Mouse (Mus musculus) cerebellum, adult (tissue): ENCODE results near the gene 2810408A11Rik.

Experiments used
- ATAC-seq: cut with Nextera tagmentation; 2 replicates; pipeline ENCODE4 v1.9.2; 2017; ENCODE audit warnings: mild to moderate bottlenecking, moderate library complexity, mixed read lengths; ENCODE audit not compliant: insufficient number of reproducible peaks, low FRiP score, low TSS enrichment

Gene 2810408A11Rik

GRCm38 (mm10) chr11:69900471-69901405 lies at the start of gene 2810408A11Rik, which contains the start of gene Neurl4:
2810408A11Rik (minus strand) TSS chr11:69900987.
Neurl4 (plus strand) TSS chr11:69901072.
- ATAC-seq: peak; percentile 94

GRCm38 (mm10) chr11:69948763-69949150 lies 48.0 kb upstream of the 2810408A11Rik start:
- 0 out of 2 replicates have a peak, but pooled peaks have one; percentile 26 for ATAC-seq

GRCm38 (mm10) chr11:69948066-69948762 lies 47.4 kb upstream of the 2810408A11Rik start, which contains the start of gene Slc2a4:
Slc2a4 (minus strand) TSS chr11:69948188.
- no peak for ATAC-seq

GRCm38 (mm10) chr11:69947337-69948065 lies 46.7 kb upstream of the 2810408A11Rik start:
- no peak for ATAC-seq

- ATAC-seq: no peak
Observed at GRCm38 (mm10) chr11:69945997-69946891, 45.5 kb upstream of the 2810408A11Rik start.

GRCm38 (mm10) chr11:69945216-69945615 lies 44.4 kb upstream of the 2810408A11Rik start:
- ATAC-seq: no peak

GRCm38 (mm10) chr11:69940962-69941361 lies 40.2 kb upstream of the 2810408A11Rik start:
- no peak for ATAC-seq

- no peak for ATAC-seq
Observed at GRCm38 (mm10) chr11:69939731-69940130, 38.9 kb upstream of the 2810408A11Rik start.

GRCm38 (mm10) chr11:69939181-69939580 lies 38.4 kb upstream of the 2810408A11Rik start:
- ATAC-seq: no peak

- ATAC-seq: no peak
Observed at GRCm38 (mm10) chr11:69938401-69938979, 37.7 kb upstream of the 2810408A11Rik start.

GRCm38 (mm10) chr11:69937834-69938233 lies 37.0 kb upstream of the 2810408A11Rik start:
- no peak for ATAC-seq

GRCm38 (mm10) chr11:69937385-69937784 lies 36.6 kb upstream of the 2810408A11Rik start:
- no peak for ATAC-seq

GRCm38 (mm10) chr11:69936714-69937347 lies 36.0 kb upstream of the 2810408A11Rik start:
- no peak for ATAC-seq

GRCm38 (mm10) chr11:69936156-69936555 lies 35.4 kb upstream of the 2810408A11Rik start:
- ATAC-seq: no peak

GRCm38 (mm10) chr11:69935137-69935879 lies 34.5 kb upstream of the 2810408A11Rik start, which contains the start of gene Ybx2:
Ybx2 (plus strand) TSS chr11:69935796.
- peak; percentile 75; the same call in 1 of the 2 replicates for ATAC-seq

GRCm38 (mm10) chr11:69934681-69935080 lies 33.9 kb upstream of the 2810408A11Rik start:
- no peak for ATAC-seq

- 0 out of 2 replicates have a peak, but pooled peaks have one; percentile 12 for ATAC-seq
Observed at GRCm38 (mm10) chr11:69934169-69934568, 33.4 kb upstream of the 2810408A11Rik start.

GRCm38 (mm10) chr11:69933066-69933465 lies 32.3 kb upstream of the 2810408A11Rik start:
- no peak for ATAC-seq
